Mouse (Mus musculus): ENCODE results near the gene Grid2ip.

Gene Grid2ip

GRCm38 (mm10) chr5:143421484-143421883 lies 64.3 kb downstream of the Grid2ip start:
- DNase-seq, result no peak

- DNase-seq, result no peak
Observed at GRCm38 (mm10) chr5:143422990-143423389, 65.9 kb downstream of the Grid2ip start.

- DNase-seq, result peak; percentile 13
Observed at GRCm38 (mm10) chr5:143423899-143424519, 66.9 kb downstream of the Grid2ip start.

- DNase-seq, result no peak
Observed at GRCm38 (mm10) chr5:143434421-143434820, 77.3 kb downstream of the Grid2ip start.

- DNase-seq, result no peak
Observed at GRCm38 (mm10) chr5:143441298-143441697, 84.2 kb downstream of the Grid2ip start.

- no peak for DNase-seq
Observed at GRCm38 (mm10) chr5:143441753-143442152, 84.6 kb downstream of the Grid2ip start.

Data from right cerebral cortex, postnatal 25 days (tissue).